Mouse (Mus musculus): Measurements from ENCODE around the gene Cfap20.

DNA sequence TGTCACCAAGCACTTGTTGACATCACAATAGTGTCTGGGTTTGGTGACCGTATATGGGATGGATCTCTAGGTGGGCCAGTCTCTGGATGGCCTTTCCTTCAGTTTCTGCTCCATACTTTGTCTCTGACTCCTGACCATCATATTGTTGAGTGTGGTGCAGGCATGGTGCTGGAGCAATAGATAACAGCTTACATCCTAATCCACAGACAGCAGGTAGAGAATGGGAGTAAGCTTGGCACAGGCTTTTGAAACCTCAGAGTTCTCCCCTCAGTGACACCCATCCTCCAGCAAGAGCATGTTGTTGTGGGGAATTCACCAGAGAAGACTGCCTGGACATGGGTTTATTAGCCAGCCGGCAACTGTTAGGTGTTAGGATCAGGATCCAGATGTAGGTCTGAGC is 4.8 kb upstream of the Cfap20 start:
- TF ChIP-seq MAX (IDR thresholded peaks at IDR 0.05) (no peak), CTCF (IDR thresholded peaks at IDR 0.05; ENCODE audit: control insufficient read depth, insufficient read depth, insufficient read length) (no peak), MYOG (IDR thresholded peaks at IDR 0.05; ENCODE audit: control insufficient read depth, extremely low read depth, insufficient read length) (no peak), CEBPB (IDR thresholded peaks at IDR 0.05; ENCODE audit: low read depth) (no peak), MYOD1 (IDR thresholded peaks at IDR 0.05; ENCODE audit: control insufficient read depth, insufficient read length, low read depth) (no peak)

Data from C2C12 (cell line).